Mouse (Mus musculus): ENCODE data around the gene Sp8. TPM values are rescaled to one million over a fixed set of nuclear protein-coding genes. Genes with fewer than 3 reads are reported as not detected.

Gene Sp8
- polyA plus RNA-seq (2014; fragmentation: Illumina TruSeq; extraction: RNeasy Lipid Tissue Mini Kit (QIAGEN cat#74804); ENCODE audit: low read depth, low replicate concordance), result 0.19 TPM

DNA sequence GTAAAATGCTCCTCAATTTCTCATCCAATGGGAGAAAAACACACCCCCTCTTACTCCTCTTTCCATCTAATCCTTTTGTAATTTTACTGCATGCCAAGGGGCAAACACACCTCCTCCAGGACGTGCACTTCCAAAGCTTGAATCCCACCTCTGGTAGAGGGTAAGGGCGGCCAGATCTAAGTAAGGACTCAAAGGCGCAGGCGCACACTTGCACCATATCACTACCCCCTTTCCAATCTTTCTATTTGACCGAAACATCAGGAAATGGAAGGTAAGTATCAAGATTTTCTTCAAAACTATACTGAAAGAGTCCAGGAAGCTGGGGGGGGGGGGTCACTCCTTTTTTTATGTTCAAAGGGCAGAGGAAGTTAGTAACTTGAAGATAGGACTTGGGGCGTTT lies at the start of gene Sp8:
Sp8 (plus strand) TSS at position 109 of the 400 bp plus-strand sequence.

Other genes starting within 250 kb of the Sp8 start
- gene Abcb5, start 120.1 kb downstream of the Sp8 start, polyA plus RNA-seq (2014; fragmentation: Illumina TruSeq; extraction: RNeasy Lipid Tissue Mini Kit (QIAGEN cat#74804); ENCODE audit: low read depth, low replicate concordance), result 82.5 TPM